Mouse (Mus musculus) left cerebral cortex, adult 2 months (tissue): ENCODE results near the gene Tcap. TPM values are rescaled to one million over a fixed set of nuclear protein-coding genes. Genes with fewer than 3 reads are reported as not detected.
A peak's percentile ranks its signal among the peaks of the same experiment; 100 is the strongest.

Experiments
- DNase-seq, 2 experiments: peaks; one replicate each; pipeline ENCODE4 v3.0.0; 2021 to 2022; ENCODE audit warnings: low spot score in 2 of 2, mixed read lengths in 1 of 2; ENCODE audit errors: extremely low spot score in 1 of 2
- H3K27ac ChIP-seq: fragments of 200-600 bp; 2 replicates; pipeline ENCODE4 v1.8.1; 2022
- H3K4me3 ChIP-seq: fragments of 200-600 bp; 2 replicates; pipeline ENCODE4 v1.8.1; 2022
- CTCF ChIP-seq: fragments of 200-600 bp; IDR thresholded peaks from 2 replicates; pipeline ENCODE4 v1.8.1; 2022; ENCODE audit warnings: antibody characterized with exemption, mild to moderate bottlenecking, moderate library complexity
- intact Hi-C: fragments of 180-260 bp; cut with DNase I; formaldehyde crosslinking; loops from one replicate; pipeline ENCODE4 v1.15.1; 2025
- total RNA-seq, 2 experiments: library from RNA; stranded (reverse); gene quantifications; 2 replicates each; pipeline ENCODE4 v1.2.3; 2021

Tcap gene
- total RNA-seq, 2 experiments from 2014 or later = 8.7 to 10.0 TPM

- Histone ChIP-seq H3K27ac (no peak overlapping the region), H3K4me3 (no peak overlapping the region)
- TF ChIP-seq CTCF = no peak
- intact Hi-C loops = no loop called here
- DNase-seq = no peak
Measured at GRCm38 (mm10) chr11:98397946-98398345, 14.3 kb downstream of the Tcap start.

DNA sequence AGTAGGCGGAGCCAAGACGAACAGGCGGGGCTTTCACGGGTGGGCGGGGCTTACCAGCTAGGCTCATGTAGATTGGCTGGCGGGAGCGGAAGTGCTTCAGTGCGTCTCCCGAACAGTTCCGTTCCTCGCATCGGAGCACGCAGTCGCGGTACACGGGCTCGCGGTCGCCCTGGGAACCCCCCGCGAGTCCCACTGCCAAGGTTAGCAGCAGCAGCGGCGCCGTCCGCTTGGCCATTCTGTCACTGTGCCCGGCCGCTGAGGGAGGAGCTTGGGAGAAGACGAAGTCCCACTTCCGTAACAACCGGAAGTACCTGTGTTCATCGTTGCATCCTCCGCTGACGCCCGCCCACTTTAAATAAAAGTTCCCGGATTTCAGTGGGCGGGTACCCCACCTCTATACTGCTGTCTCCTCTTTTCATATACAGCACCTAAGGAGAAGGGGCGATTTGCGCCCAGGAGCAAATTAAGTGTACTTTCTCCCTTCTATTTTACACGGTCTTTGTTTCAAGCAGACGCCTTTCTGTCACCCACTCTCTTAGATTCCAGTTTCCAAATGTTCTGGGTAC, 16.6 kb downstream of the Tcap start, which contains the start of gene Pgap3:
Gene Pgap3, minus strand, starts transcription at position 330 of the 566 bp plus-strand sequence.
- DNase-seq = peak; percentile 81 to 85
- H3K27ac ChIP-seq = peak within 1 kb of the TSS; percentile 93
- TF ChIP-seq CTCF = no peak
- H3K4me3 ChIP-seq = peak within 1 kb of the TSS; percentile 71
- intact Hi-C loops = no loop called here

DNA sequence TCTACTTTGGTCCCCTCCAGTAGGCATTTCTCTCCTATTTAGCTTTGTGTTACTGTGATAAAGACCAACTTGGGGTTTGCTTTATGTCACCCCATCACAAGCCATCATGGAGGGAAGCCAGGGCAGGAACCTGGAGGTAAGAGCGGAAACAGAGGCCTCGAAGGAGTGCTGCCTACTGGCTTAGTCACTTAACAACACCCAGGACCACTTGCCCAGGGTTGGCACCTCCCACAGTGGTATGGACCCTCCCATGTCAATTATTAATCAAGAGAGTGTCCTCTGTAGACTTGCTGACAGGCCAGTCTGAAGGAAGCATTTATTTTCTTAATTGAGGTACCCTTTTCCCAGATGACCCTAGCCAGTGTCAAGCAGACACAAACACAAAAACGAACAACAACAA, 17.2 kb downstream of the Tcap start:
- TF ChIP-seq CTCF = no peak
- DNase-seq = no peak
- H3K27ac ChIP-seq = peak overlapping the region; percentile 93
- intact Hi-C loops = no loop called here
- peak overlapping the region; percentile 71 for H3K4me3 ChIP-seq

DNA sequence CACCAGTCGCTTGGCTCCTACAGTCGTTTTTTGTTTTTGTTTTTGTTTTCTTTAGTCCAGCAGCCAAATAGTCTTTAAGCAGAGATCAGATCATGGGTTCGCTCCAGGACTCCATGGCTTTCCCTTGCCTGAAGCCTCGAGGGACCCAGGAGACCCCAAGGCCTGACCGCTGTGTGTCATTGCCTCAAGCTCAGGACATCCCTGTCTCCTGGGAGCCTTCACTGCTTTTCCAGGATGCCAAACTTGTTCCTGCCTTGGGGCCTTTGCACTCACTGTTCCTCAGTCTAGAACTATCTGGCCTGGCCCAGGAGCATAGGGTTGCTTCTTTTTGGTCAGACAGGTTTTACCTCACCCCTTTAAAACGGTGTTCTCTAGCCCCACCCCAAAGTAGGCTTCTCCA, 23.0 kb downstream of the Tcap start:
- no peak overlapping the region for H3K4me3 ChIP-seq
- intact Hi-C loops = no loop called here
- TF ChIP-seq CTCF = no peak
- H3K27ac ChIP-seq = no peak overlapping the region
- DNase-seq = no peak

- intact Hi-C loops = no loop called here
- DNase-seq = no peak
- TF ChIP-seq CTCF = no peak
- H3K4me3 ChIP-seq = no peak overlapping the region
- no peak overlapping the region for H3K27ac ChIP-seq
Measured at GRCm38 (mm10) chr11:98408872-98409271, 25.3 kb downstream of the Tcap start.

- intact Hi-C loops = no loop called here
- DNase-seq = no peak
- no peak overlapping the region for H3K27ac ChIP-seq
- TF ChIP-seq CTCF = no peak
- H3K4me3 ChIP-seq = no peak overlapping the region
Measured at GRCm38 (mm10) chr11:98409341-98409822, 25.8 kb downstream of the Tcap start.

GRCm38 (mm10) chr11:98412273-98412796, 28.7 kb downstream of the Tcap start, which contains the start of gene Erbb2:
Gene Erbb2 (plus strand): TSS chr11:98412470.
- TF ChIP-seq CTCF = no peak
- DNase-seq = peak; percentile 26 to 41
- intact Hi-C loops = no loop called here
- H3K27ac ChIP-seq = no peak within 1 kb of the TSS
- H3K4me3 ChIP-seq = peak within 1 kb of the TSS; percentile 46

GRCm38 (mm10) chr11:98412797-98413301, 29.2 kb downstream of the Tcap start:
- no peak for TF ChIP-seq CTCF
- Histone ChIP-seq H3K4me3 (peak overlapping the region; percentile 46), H3K27ac (no peak overlapping the region)
- intact Hi-C loops = no loop called here
- no peak for DNase-seq

GRCm38 (mm10) chr11:98413731-98414130, 30.1 kb downstream of the Tcap start:
- Histone ChIP-seq H3K4me3 (no peak overlapping the region), H3K27ac (no peak overlapping the region)
- intact Hi-C loops = no loop called here
- DNase-seq = no peak
- no peak for TF ChIP-seq CTCF

DNA sequence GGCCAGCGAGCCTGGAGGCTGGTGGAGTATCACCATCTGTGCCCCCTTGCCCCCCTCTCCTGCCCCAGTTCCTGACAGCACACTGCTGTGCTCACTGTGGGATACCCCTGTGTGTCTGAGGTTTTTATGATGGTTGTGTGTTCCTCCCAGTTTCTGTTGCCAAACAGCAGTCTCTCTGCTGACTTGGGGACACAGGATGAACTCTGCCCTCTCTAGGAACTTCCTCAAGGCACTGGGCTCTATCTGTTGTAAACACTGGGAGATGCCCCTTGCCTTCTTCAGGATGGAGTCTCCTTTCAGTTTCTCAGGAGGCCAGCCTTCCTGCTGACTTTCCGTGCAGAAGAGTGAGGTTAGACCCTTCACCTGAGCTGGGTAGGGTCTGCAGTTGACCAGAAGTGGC, 30.6 kb downstream of the Tcap start:
- intact Hi-C loops = no loop called here
- Histone ChIP-seq H3K27ac (no peak overlapping the region), H3K4me3 (no peak overlapping the region)
- no peak for TF ChIP-seq CTCF
- DNase-seq = no peak

DNA sequence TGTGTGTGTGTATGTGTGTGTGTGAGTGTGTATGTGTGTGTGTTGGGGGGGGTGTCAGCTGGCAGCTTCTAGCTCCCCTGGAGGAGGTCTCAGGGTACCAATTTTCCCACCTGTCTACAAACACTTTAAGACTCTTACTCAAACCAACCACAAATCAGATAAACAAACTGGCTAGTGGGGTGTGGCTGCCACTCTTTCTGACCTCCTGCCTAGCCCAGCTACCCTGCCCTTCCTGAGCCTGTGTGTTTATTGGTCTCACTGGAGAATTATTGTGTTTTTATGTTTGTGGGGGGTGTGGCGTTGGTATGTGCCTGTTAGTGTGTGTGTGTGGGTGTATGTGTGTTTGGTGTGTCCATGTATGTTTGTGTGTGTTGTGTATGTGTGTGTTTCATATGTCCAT, 33.5 kb downstream of the Tcap start:
- TF ChIP-seq CTCF = no peak

GRCm38 (mm10) chr11:98418273-98418672, 34.7 kb downstream of the Tcap start:
- DNase-seq = no peak
- intact Hi-C loops = no loop called here
- no peak for TF ChIP-seq CTCF
- H3K4me3 ChIP-seq = no peak overlapping the region
- no peak overlapping the region for H3K27ac ChIP-seq

More for the DNA sequence above, 33.5 kb downstream of the Tcap start:
- H3K4me3 ChIP-seq = no peak overlapping the region
- intact Hi-C loops = no loop called here
- H3K27ac ChIP-seq = no peak overlapping the region
- no peak for DNase-seq
